Mouse (Mus musculus) midbrain, embryonic 14.5 days (tissue): ENCODE data around the gene Uba52. TPM values are rescaled to one million over a fixed set of nuclear protein-coding genes. Genes with fewer than 3 reads are reported as not detected.

ENCODE experiments used
- ATAC-seq: fragments of 200-750 bp; cut with Nextera tagmentation; 2 replicates; pipeline ENCODE4 v1.8.0; 2017; ENCODE audit warnings: moderate number of reproducible peaks, moderate library complexity; ENCODE audit not compliant: low FRiP score, low TSS enrichment
- DNase-seq: peaks from one replicate; pipeline ENCODE4 v3.0.0-alpha.2; 2015
- H3K27ac ChIP-seq: fragments of 300-500 bp; sonication (generic); replicated peaks from 2 replicates; pipeline ENCODE4 v1.5.1; 2014; ENCODE audit warnings: mild to moderate bottlenecking, low read depth, low read length, moderate library complexity
- H3K27me3 ChIP-seq: fragments of 300-500 bp; sonication (generic); 2 replicates; pipeline ENCODE4 v1.6.1; 2014; ENCODE audit warnings: low read length, control low read depth, mixed read lengths; ENCODE audit not compliant: control insufficient read depth, insufficient read depth
- H3K36me3 ChIP-seq: fragments of 300-500 bp; sonication (generic); 2 replicates; pipeline ENCODE4 v1.6.1; 2014; ENCODE audit warnings: low read length, control low read depth; ENCODE audit not compliant: control insufficient read depth, insufficient read depth
- H3K4me1 ChIP-seq: fragments of 300-500 bp; sonication (generic); 2 replicates; pipeline ENCODE4 v1.6.1; 2014; ENCODE audit warnings: mild to moderate bottlenecking, antibody characterized with exemption, low read length, control low read depth; ENCODE audit not compliant: control insufficient read depth, insufficient read depth
- H3K4me2 ChIP-seq: fragments of 300-500 bp; sonication (generic); 2 replicates; pipeline ENCODE4 v1.6.1; 2014; ENCODE audit warnings: mild to moderate bottlenecking, low read length, moderate library complexity
- H3K4me3 ChIP-seq: fragments of 300-500 bp; sonication (generic); replicated peaks from 2 replicates; pipeline ENCODE4 v1.5.1; 2014; ENCODE audit warnings: low read depth, low read length
- H3K9ac ChIP-seq: fragments of 300-500 bp; sonication (generic); replicated peaks from 2 replicates; pipeline ENCODE4 v1.6.1; 2014; ENCODE audit warnings: mild to moderate bottlenecking, low read length, moderate library complexity
- H3K9me3 ChIP-seq: fragments of 300-500 bp; sonication (generic); 2 replicates; pipeline ENCODE4 v1.6.1; 2016; ENCODE audit warnings: low read length, control low read depth, mixed read lengths; ENCODE audit not compliant: control insufficient read depth
- WGBS: fragments of 180-500 bp; shearing (Covaris S2); extraction: QIAGEN DNeasy Blood & Tissue Kit; methylation state at CpG from one replicate; pipeline ENCODE4 v1.1.7; 2014; 5-methylcytosine and 5-hydroxymethylcytosine counted together
- polyA plus RNA-seq: library from polyadenylated mRNA; unstranded; fragments of >200 nt; fragmentation: Nextera tagmentation; extraction: Ambion mirVana; gene quantifications from 2 replicates; pipeline ENCODE4 v1.2.1, GENCODE M21; 2014

The Uba52 gene
- polyA plus RNA-seq, 1 experiment from 2014 or later, result 696 TPM

DNA sequence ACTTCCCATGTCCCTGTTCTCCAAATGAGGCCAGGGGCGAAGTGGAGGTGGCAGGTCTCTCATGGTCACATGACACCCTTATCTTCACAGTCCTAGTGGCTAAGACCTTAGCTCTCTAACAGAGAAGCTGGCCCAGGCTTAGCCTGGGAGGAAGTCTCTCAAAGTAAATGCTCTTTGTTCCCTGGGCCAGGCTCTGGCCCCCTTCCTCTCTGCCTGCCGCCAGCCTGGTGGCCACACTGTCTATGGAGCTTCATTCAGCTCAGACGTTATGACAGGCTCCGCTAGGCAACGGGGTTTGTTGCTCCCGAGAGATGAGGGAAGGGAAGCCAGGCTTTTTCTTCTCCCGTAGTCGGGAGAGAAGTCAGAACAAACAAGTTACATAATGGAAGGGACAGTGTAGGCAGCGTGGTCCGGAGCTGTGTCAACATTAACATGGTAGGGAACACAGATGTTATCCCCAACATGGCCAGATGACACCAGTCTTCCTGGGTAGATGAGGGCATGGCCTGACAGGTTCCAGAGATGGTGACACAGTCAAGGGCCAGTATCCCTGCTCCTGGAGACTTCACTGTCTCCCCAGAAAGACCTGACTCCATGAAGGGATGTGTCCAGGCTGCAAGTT, 41.2 kb downstream of the Uba52 start:
- H3K27me3 ChIP-seq, result no peaks in the 10 kb centered on the region
- no peak overlapping the region for H3K4me2 ChIP-seq
- H3K27ac ChIP-seq, result no peak overlapping the region
- H3K4me1 ChIP-seq, result no peaks in the 10 kb centered on the region
- no peak overlapping the region for H3K4me3 ChIP-seq
- DNase-seq (peak; percentile 16), ATAC-seq (no peak)
- H3K36me3 ChIP-seq, result peaks cover 4% of the 10 kb centered on the region; the same call in 1 of the 2 replicates
- H3K9me3 ChIP-seq, result no peaks in the 10 kb centered on the region
- 48% methylated on average over 10 of the region's 10 CpGs for WGBS
- no peak overlapping the region for H3K9ac ChIP-seq

DNA sequence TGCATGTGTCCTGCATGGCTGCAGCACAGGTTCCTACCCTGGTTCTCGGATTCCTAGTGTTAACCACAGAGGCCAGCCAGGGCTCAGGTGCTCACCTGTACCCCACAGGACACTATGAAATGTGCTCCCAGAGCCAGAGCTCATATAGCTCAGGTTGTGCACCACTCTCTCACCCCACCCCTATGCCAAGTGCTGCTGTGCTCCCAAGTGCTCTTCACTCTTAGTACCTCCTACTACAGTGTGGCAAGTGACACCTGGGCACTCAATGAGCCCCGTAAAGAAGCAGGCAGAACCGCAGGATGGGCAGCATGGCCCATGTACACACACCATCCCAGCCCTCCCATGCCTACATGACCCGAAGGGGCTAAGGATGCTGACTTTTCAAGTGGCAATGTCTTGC, 41.9 kb downstream of the Uba52 start:
- Histone ChIP-seq H3K27ac (no peak overlapping the region), H3K4me2 (no peak overlapping the region), H3K36me3 (peaks cover 4% of the 10 kb centered on the region; the same call in 1 of the 2 replicates), H3K27me3 (no peaks in the 10 kb centered on the region), H3K9me3 (no peaks in the 10 kb centered on the region), H3K9ac (no peak overlapping the region), H3K4me1 (no peaks in the 10 kb centered on the region), H3K4me3 (no peak overlapping the region)
- WGBS, result over 99% methylated on average over 4 of the region's 4 CpGs
- DNase-seq (no peak), ATAC-seq (no peak)

GRCm38 (mm10) chr8:70467907-70468306, 42.7 kb downstream of the Uba52 start:
- no peak for DNase-seq
- Histone ChIP-seq H3K36me3 (peaks cover 4% of the 10 kb centered on the region; the same call in 1 of the 2 replicates), H3K9me3 (no peaks in the 10 kb centered on the region), H3K27me3 (no peaks in the 10 kb centered on the region), H3K4me1 (no peaks in the 10 kb centered on the region), H3K4me2 (no peak overlapping the region), H3K9ac (no peak overlapping the region), H3K27ac (no peak overlapping the region), H3K4me3 (no peak overlapping the region)
- no peak for ATAC-seq
- 79% methylated on average over 1 of the region's 1 CpGs for WGBS

DNA sequence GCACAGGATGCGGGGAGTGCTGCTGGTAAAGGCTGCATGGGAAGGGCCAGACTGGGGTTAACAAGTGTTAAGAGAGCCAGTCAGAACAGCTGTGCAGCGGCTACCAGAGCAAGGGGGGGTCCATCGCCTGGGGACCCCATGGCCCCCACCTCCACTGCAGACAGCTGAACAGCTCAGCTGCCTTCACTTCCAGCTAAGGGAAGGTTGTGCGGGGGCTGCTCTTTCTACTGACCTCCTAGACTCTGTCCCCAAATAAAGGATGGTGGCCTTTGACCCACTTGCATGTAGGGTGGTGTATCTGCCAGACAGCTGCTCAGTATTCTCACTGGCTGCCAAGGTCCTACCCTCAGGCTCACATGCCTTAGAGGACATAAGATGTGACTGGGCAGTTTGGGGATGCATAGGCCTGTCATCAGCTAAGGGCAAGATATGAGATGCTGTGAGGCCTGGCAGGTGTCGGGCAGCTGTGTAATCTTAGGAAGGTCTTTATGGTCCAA, 43.3 kb downstream of the Uba52 start:
- WGBS, result 78% methylated on average over 5 of the region's 5 CpGs
- H3K27me3 ChIP-seq, result no peaks in the 10 kb centered on the region
- no peak for DNase-seq
- no peak for ATAC-seq
- no peak overlapping the region for H3K9ac ChIP-seq
- no peak overlapping the region for H3K27ac ChIP-seq
- H3K4me2 ChIP-seq, result no peak overlapping the region
- H3K36me3 ChIP-seq, result peaks cover 4% of the 10 kb centered on the region; the same call in 1 of the 2 replicates
- no peaks in the 10 kb centered on the region for H3K4me1 ChIP-seq
- no peaks in the 10 kb centered on the region for H3K9me3 ChIP-seq
- no peak overlapping the region for H3K4me3 ChIP-seq

GRCm38 (mm10) chr8:70466771-70467170, 43.8 kb downstream of the Uba52 start:
- Histone ChIP-seq H3K4me1 (no peaks in the 10 kb centered on the region), H3K4me3 (no peak overlapping the region), H3K9me3 (no peaks in the 10 kb centered on the region), H3K27ac (no peak overlapping the region), H3K36me3 (peaks cover 4% of the 10 kb centered on the region; the same call in 1 of the 2 replicates), H3K27me3 (no peaks in the 10 kb centered on the region), H3K9ac (no peak overlapping the region), H3K4me2 (no peak overlapping the region)
- no peak for ATAC-seq
- 77% methylated on average over 11 of the region's 11 CpGs for WGBS
- DNase-seq, result no peak

GRCm38 (mm10) chr8:70466305-70466704, 44.3 kb downstream of the Uba52 start:
- Histone ChIP-seq H3K4me2 (no peak overlapping the region), H3K4me1 (no peaks in the 10 kb centered on the region), H3K36me3 (peaks cover 4% of the 10 kb centered on the region; the same call in 1 of the 2 replicates), H3K9me3 (no peaks in the 10 kb centered on the region), H3K9ac (no peak overlapping the region), H3K27me3 (no peaks in the 10 kb centered on the region), H3K4me3 (no peak overlapping the region), H3K27ac (no peak overlapping the region)
- WGBS, result 85% methylated on average over 4 of the region's 4 CpGs
- ATAC-seq (no peak), DNase-seq (no peak)

DNA sequence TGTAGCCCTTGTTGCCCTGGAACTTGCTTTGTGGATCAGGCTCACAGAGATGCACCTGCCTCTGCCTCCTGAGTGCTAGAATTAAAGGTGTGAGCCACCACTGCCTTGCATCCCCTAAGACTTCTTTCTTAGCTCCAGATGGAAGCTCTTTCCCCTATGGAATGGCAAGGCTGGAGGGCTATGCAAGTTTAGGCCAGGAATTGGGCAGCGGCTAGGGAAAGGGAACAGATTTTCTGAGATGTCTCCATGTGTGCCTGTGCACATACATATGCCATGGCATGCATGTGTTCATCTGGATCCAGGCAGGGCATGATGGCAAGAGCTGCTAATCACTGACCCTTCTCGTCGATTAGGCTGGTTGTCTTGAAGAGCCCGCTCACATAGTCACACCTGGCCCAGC, 44.9 kb downstream of the Uba52 start:
- no peaks in the 10 kb centered on the region for H3K27me3 ChIP-seq
- no peak overlapping the region for H3K27ac ChIP-seq
- peaks cover 4% of the 10 kb centered on the region; the same call in 1 of the 2 replicates for H3K36me3 ChIP-seq
- no peak for ATAC-seq
- no peak for DNase-seq
- WGBS, result 94% methylated on average over 4 of the region's 4 CpGs
- no peak overlapping the region for H3K9ac ChIP-seq
- no peak overlapping the region for H3K4me2 ChIP-seq
- no peaks in the 10 kb centered on the region for H3K4me1 ChIP-seq
- H3K9me3 ChIP-seq, result no peaks in the 10 kb centered on the region
- no peak overlapping the region for H3K4me3 ChIP-seq

- Histone ChIP-seq H3K9ac (no peak overlapping the region), H3K27me3 (no peaks in the 10 kb centered on the region), H3K9me3 (no peaks in the 10 kb centered on the region), H3K4me2 (no peak overlapping the region), H3K4me3 (no peak overlapping the region), H3K36me3 (peaks cover 4% of the 10 kb centered on the region; the same call in 1 of the 2 replicates), H3K27ac (no peak overlapping the region), H3K4me1 (no peaks in the 10 kb centered on the region)
- no peak for ATAC-seq
- 91% methylated on average over 6 of the region's 6 CpGs for WGBS
- DNase-seq, result no peak
These were observed 46.4 kb downstream of the Uba52 start for GRCm38 (mm10) chr8:70464162-70464561.

DNA sequence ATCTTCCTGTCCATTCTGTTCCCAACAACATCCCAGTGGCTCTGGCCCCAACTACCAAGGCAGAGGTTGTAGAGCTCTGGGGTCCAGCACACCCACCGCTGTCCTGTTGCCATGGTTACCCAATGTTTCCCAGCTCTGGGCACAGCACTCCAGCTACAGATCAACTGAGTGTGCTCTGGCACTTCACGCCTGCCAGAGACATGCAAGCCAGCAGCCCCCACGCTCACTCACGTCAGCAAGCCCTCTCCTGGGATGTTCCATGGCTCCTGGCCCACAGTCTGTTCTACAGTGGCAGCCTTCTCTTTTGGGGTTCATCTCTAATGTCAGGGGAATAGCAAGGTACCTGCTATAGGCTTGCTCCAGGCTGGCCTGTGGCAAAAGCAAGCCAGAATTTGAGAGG, 47.3 kb downstream of the Uba52 start:
- WGBS, result 65% methylated on average over 4 of the region's 4 CpGs
- no peaks in the 10 kb centered on the region for H3K9me3 ChIP-seq
- H3K27ac ChIP-seq, result no peak overlapping the region
- no peaks in the 10 kb centered on the region for H3K4me1 ChIP-seq
- no peaks in the 10 kb centered on the region for H3K27me3 ChIP-seq
- ATAC-seq, result no peak
- H3K36me3 ChIP-seq, result peaks cover 4% of the 10 kb centered on the region; the same call in 1 of the 2 replicates
- H3K4me3 ChIP-seq, result no peak overlapping the region
- H3K4me2 ChIP-seq, result no peak overlapping the region
- no peak overlapping the region for H3K9ac ChIP-seq
- peak; percentile 14 for DNase-seq
